Mouse (Mus musculus): ENCODE results near the gene Lypd6b. TPM values are rescaled to one million over a fixed set of nuclear protein-coding genes. Genes with fewer than 3 reads are reported as not detected.

Lypd6b gene
- total RNA-seq, 1 experiment from 2014 or later = 1.9 TPM

DNA sequence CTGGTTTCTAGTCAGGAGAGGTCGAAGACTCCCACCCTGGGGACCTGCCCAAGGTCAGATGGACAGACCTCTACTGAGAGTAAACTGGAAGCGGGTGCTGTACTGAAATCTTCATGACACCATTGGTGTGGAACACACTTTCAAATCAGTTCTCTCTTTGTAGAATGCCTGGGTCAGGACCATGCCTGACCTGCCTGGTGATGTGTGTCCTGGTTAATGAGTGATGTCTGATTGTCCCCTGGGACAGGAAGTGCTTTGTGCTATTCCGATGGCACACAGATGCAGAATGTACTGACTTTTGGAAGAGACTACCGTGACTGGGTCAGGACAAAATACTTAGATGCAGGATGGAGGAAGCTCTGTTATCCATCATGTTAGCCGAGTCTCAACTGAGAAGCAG lies 17.0 kb upstream of the Lypd6b start:
- DNase-seq = no peak

DNA sequence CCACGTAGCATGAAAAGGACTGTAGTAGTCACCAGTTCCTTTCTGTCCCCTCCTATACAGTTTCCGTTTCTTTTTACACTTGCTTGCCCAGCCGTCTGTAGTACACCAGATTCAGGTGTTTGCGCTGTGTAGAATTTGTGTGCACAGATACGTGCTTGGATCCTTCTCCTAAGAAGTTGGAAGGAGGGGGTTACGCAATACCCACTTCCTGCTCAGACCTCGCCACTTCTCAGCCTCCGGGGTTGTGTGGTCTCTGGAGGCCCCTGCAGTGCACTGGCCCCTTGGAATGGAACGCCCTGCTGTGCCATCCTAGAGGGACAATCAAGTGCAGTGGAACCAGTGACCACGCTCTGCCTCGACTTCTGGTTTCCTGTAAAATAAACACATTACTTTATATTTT lies 16.3 kb upstream of the Lypd6b start:
- no peak for DNase-seq

DNA sequence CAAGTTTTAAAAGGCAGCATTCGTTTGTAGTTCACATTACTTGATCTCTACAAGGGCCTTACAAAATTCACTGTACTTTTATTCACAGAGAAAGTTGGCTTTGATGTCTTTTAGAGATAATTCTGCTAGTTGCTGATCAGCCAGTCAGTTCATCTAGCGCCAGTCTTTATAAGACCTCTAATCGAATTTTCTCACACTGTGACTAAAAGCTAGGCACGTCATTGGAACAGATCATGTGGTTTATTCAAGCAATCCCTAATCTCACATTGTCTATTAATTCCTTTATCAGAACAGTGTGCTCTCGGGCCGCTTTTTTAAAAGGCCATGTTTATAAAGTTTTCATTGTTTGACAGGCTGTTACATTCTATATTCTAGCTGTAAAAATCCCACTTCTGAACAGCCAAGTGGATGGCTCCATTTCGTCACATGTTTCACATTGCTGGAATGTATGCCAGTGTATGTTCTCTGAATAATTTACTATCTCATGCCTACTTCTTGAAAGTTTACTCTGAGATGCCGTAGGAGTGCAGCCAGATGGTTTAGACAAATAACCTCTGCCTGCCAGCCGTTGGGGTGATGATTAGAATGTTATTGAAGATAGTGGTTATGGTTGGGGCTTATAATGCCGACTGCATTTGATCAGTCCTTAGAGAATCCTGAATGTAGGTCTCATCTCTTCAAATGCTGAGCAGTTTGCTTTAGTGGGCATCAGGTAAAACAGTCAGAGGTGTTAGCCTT lies 14.1 kb upstream of the Lypd6b start:
- no peak for DNase-seq

DNA sequence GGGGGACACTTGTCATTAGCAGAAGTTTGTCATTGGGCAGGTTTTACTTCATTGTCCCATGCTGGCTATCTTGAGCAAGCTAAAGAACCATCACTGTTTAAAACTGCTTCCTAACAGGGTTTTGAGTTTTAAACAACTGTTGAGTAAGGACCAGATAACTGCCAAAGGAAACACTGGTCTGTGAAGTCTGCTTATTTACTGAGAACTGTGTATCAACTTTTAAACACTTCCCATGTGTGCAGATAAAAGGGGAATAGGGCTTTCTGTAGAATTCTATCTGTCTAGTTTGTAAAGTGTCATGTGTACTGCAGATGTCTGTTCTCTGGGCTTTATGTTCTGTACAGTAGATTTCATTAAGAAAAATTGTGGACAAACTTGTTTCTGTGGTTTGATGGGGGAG lies 13.3 kb upstream of the Lypd6b start:
- DNase-seq = no peak

DNA sequence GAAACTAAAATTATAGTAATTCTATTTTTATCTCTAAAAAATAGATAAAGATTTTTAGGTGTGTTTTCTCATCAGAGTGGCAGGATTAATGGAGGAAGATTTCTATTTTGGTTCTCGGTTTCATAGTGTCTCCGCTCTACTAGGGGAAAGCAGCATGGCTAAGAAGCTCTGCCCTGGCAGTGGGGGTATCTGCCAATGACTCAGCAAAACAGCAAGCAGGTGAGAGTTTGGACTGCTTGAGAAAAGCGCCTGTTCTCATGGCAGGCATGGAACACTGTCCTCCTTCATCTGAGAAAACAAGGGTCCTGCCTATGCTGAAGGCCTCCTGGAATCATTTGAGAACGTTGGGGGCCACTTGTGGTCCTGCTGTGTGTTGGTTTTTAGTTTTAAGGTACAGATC lies 12.3 kb upstream of the Lypd6b start:
- no peak for DNase-seq

DNA sequence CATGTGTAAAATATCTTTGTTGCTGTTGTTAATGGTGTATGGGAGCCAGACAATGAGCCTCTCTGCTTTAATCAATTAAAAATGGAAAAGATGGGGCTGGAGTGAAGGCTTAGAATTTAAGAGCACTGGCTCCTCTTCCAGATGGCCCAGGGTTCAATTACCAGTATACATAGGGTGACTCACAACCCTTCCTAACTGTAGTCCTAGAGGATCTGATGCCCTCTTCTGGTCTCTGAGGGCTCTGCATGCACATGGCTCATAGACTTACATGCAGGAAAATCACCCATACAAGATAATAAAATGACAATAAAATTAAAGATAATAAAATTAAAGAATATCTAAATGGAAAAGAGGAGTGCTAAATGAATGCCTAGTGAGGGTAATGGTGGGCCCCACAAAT lies 11.8 kb upstream of the Lypd6b start:
- no peak for DNase-seq

DNA sequence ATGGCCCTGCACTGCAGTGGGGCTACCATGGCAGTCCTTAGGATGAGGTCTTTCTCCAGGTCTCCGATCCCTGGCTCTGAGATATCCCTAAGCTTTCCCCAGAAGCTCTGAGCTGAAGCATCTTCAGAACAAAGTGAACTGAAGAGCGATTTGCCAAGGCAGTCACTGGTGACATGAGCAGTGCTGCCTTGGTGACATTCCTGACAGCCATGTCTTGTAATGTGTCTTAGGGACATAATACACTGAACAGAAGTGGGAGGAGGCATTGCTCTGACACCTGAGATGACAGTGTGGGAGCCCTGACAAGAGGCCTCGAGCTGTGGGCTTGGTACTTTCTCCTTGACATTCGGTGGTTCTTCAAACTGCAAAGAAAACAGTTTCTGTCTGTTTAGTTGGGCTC lies 11.1 kb upstream of the Lypd6b start:
- DNase-seq = no peak

DNA sequence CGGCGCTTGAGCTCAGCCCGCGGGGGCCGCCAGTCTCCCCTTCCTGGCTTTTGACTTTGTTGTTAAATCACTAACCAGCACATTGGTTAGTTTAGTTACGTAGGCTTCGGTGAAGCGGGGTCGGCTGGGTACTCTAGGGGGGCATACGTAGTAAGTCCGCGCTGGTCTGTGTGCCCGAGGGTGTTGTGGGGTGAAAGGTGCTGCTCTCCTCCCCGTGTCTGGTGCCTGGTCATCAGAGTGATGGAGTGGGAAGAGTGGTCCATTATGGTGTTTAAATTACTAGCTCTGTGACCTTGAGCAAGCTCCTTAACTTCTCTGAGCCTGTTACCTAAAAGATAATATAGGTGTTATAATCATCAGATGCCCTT lies 547 bp downstream of the Lypd6b start:
- DNase-seq = no peak

DNA sequence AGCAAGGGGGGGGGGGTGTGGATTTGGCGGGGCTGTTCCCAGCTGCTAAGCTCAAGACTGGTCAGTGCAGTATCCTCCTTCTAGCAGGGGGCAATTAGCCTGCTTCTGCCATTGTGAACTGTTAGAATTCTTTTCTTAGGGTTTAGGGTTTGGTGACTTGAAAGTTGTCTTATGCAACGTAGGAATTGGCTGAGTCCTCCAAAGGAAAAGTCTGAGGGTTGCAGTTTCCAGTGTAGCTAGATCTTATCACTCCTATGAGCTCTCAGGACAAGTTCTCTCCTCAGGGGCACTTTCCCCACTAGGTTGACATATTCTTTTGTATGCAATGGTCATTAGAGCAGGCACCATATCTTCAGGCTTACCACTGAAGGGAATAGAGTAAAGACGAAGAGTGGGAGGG lies 1.2 kb downstream of the Lypd6b start:
- no peak for DNase-seq

DNA sequence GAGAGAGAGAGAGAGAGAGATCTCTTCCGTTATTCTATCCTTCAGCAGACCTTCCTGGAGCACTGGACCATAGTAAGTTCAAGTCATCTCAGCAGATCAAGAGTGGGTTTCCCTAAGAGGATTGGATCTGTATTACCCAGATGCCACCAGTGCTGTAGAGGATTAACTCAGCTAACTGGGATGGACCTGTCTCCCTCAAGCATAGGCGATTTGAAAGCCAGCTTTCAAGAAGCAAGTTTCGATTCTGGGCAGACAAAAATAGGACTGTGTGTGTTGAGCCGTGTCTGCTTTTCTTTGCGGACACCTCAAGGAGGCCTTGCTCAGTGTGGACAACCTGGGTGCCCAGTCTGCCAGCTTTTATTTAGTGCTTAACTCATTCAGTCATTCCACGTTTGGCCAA lies 1.6 kb downstream of the Lypd6b start:
- no peak for DNase-seq

DNA sequence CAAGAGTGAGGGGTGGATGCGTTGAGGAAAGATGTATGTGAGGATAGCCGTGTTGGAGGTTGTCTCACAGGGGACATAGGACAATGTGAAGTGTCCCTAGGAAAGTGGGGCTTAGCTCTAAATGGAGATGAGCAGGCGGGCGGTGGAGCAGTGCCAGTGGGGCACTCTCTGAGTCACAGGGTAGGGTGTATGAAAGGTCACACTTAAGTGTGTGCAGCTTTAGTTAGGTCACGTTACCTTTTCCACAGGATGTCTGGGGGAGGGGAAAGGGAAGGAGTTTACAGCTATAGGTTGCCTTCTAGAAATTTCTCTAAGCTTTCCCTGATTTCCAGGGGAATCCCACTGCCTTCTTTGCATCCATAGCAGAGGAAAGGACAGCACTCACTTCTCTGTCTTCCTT lies 2.0 kb downstream of the Lypd6b start:
- peak; percentile 28 for DNase-seq

DNA sequence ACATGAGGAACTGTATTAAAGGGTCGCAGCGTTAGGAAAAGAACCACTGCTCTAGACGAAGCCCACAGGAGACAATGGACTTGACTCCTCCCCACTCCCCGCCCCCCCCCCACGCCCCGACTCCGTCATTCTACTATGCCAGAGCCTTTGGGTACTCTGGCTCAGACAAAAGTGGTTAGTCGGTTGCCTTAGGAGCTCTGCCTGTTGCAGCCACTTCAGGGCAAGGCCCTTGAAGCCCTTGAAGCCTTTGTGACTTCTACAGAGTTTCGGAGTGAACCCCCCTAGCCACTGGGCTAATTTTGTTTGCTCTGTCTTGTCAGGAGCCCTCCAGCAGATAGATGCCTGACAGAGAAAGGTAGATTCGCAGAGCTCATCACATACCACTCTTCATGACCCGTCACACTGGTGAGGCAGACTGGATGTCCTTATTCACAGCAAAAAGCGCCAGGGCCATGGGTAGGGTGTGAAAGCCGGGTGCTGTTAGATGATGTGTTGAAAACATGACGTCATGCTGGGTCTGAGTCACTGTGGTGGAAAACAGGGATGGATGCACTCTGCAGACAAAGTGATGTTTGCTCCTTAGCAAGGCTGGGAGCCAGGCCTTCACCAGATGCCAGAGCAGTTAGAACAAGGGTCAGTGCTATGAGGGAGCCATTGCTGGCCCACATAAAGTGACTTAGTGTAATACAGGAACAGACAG lies 10.1 kb downstream of the Lypd6b start:
- no peak for DNase-seq

DNA sequence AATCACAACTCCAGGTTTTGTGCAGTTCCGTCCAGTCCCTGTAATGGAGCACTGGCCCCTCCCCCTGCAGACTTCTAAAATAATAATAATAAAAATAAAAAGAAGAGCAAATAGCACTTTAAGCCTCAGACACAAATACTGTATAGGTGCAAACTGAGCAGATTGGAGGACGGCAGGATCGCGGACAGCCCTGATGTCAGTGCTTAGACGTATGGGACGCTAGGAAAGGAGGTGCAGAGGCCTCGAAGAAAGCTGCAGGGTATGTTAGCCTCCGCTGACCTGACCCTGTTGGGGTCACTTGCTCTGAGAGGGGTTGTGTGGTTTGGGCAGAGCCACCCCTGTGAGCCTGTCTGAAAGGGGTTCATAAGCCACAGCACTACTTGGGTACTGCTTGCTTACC lies 17.0 kb downstream of the Lypd6b start:
- DNase-seq = no peak

DNA sequence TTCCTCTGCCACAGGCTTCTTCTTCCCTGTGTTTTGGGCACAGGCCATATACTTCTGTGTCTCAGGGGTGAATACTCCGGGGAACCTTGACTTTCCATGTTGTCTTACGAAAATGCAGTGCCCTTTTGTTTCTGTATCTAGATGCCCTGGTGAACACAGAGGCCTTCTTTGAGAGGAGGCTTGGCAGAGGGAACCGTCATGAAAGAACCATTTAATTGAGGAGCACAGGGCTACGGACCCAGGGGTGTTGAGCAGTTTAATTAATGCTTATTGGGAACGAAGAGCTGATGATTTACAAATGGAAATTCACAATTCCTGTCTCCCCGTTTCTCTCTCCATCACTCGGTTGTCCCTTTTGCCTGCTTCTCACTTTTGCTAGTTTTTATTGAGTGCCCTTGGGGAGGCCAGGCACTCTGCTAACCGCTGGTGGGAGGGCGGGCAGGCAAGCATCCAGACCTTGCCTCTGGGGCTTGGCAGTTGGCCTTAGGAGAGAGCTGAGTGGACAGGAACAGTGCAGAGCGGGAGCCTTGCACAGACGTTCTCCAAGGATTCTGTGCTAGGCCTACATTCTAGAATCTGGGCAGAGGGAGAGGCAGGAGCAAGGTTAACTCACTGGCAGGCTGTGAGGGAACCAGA lies 18.4 kb downstream of the Lypd6b start:
- DNase-seq = peak; percentile 60

DNA sequence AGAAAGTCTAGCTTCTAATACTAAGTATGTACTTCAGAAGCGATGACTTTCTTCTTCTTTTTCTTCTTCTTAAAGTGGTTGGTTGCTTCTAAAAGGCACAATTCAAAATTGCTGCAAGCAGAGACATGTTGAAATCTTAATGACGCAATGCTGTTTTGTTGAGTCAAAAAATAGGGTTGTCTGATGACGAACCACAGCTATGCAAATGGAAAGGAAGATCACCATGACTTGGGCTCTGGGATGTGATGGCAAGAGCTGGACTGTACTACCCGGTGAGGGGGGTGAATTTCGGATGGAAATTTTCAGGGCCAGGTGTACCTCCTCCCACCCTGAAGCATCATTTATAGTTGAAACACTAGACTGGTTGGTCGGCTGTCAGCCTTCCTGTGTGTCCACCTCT lies 22.0 kb downstream of the Lypd6b start:
- DNase-seq = no peak

DNA sequence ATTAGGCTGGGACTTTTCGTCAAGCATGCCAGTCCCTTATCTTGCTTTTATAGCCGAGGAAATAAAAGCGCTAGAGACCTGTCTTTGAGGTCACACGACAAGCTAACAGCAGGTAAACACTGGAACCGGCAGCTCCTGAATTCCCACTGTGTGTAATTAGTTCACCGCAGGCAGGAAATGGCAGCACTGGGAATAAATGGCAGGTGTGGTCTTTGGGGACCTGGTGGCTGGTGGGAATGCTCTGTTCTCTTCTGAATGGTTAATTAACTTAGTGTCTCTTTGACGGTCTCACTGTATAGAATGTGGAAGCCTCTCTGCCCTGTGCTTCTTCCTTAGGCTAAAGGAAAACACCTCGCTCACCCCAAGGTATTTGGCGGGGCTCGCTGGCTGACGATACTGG lies 23.9 kb downstream of the Lypd6b start:
- DNase-seq = no peak

DNA sequence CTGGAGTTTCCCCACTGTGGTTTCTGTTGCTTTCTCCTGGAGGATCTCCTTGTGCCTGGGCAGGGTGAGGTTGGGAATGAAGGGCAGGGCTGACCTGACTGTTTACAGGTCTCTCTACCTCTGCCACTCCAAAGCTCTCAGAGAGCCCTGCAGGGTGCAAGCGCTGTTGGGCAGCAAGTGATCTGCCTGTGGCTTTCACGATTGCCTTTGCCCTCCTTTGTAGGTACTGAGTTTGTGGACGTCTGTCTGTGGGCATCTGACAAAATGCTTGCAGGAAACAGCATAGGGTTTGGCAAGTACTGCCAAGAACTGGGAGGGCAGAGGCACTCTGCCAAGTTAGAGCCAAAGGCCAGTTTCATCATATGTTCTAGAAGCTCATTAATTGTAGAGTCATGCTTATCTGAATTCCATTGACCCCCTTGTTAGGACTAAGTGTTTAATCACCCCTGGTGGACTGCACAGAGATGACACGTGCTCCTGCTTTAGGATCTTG lies 24.4 kb downstream of the Lypd6b start:
- peak; percentile 63 for DNase-seq

DNA sequence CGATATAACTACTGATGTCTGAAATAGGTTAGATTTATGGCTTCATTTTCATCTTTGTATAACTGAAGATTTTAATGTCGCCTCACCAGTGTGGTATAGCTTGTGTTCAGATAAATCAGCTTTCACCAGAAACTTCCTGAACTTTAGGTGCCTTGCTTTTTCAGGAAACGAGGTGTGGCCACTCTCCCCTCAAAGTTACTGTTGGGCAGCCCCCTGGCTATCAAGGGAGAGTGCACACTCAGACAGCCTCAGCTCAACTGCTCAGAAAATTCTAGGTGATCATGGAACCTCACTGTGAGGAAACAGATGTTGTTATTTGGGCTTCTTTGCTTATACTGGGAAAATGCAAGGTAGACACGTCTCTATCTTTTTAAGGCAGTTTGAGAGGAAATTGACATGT lies 25.7 kb downstream of the Lypd6b start:
- DNase-seq = no peak

DNA sequence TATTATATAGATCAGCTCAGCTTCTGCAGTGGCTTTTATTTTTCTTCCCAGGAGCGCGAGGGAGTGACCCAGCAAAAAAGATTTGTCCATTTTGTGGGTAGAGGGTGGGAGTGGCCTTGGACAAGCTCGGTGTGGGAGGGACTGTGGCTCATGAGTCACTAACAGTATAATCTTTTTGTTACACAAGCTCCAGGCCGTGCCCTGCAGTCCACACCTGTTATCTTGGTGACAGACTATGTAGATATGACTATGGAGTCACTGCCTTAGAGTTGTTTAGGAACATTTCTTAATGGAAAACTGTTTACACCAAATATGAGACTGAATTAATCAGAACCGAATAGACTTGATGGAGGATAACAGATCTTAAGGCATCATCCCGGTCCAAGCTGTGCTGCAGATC lies 26.5 kb downstream of the Lypd6b start:
- DNase-seq = peak; percentile 38

DNA sequence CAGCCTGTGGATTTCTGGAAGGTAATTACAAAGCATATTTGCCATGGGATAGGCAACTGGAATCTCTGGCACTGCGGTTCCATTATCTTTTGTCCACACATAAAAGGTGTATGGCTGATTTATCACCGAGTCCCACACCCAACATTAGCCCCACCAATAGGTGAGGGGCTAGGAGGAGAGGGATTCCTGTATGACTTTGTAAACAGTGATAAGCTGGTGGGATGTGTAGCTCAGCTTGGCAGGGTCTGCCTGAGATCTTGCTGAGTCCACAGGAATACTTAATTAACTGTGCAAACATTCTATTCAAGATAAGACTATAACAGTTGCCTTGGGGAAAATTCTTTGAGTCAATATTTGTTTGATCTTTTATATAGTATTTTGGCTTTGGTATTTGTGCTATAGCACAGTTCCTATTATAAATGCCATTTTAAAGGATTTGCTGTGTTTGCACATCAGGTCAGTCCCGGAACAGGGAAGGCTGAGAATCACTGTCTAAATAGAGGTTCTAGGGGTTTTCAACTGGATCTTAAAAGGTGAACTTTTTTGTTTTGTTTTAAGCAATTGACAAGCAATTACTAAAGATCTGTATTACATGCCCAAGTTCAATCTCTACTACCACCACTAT lies 28.3 kb downstream of the Lypd6b start:
- DNase-seq = no peak

DNA sequence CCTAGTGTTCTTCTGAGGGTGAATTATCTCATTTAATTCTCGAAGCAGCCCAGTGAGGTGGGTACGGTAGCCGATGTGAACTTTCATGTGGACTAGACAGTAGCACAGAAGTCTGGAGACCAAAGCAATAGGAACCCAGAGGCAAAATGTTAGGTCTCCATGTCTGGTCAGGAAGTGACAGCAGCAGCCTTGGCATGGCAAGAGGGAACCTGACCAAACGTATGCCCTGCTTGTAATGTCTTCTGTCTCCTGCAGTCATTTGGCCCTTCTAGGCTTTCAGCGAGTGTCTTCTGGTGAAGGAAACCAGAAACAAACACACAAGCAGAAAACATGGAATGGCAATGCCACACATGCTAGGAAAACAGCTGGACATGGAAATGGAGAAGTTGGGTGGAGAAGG lies 29.1 kb downstream of the Lypd6b start:
- no peak for DNase-seq

DNA sequence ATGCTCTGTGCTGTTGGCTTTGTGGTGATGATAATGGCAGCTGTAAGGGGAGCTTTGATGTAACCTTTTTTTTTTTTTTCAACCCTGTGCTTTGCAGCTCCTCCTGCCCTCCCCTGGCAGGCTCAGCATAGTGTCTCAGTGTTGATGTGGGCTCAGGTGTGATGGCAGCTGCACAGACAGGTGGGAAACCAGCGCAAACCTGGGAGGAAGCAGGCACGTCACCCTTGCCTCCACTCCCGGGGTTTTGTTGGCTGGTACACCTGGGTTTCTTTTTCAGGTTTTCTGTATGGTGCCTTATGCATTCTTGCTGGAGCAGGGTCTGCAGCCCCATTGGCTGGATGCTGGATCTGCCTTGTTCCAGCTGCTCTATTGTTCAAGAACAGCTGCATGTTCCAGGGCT lies 29.7 kb downstream of the Lypd6b start:
- no peak for DNase-seq

DNA sequence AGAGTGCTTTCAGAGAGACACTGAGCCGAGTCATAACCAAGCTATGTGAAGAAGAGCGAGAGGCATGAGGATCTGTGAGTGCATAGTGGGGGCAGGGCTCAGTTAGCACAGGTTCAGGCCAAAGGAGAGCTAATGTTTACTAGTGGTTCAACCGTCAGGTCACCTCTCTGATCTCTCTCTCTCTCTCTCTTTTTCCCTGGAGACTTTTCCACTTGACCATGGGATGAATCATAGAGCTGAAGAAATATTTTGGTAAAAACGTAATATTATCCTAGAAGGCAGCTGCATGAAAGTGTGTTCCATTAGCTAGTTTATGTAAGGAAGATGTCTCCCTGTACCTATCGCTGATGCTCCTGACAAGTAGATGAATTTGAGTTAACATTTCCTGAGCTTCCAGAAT lies 30.6 kb downstream of the Lypd6b start:
- no peak for DNase-seq
